Mouse (Mus musculus) midbrain, embryonic 16.5 days (tissue): ENCODE results near the gene Iqcf1. TPM values are rescaled to one million over a fixed set of nuclear protein-coding genes. Genes with fewer than 3 reads are reported as not detected.
"Not testable (repeated sequence)": the region's sequence is repeated elsewhere in the genome, so short reads cannot be mapped to it uniquely, and the experiment has no call there.

Experiments
- ATAC-seq: fragments of 200-750 bp; cut with Nextera tagmentation; 2 replicates; pipeline ENCODE4 v1.8.0; 2017; ENCODE audit warnings: moderate TSS enrichment
- H3K27ac ChIP-seq: fragments of 300-500 bp; sonication (generic); 2 replicates; pipeline ENCODE4 v1.5.1; 2014; ENCODE audit warnings: mild to moderate bottlenecking, low read length, mixed read lengths
- H3K27me3 ChIP-seq: fragments of 300-500 bp; sonication (generic); 2 replicates; pipeline ENCODE4 v1.6.1; 2014; ENCODE audit warnings: low read depth, low read length, mixed read lengths; ENCODE audit not compliant: control insufficient read depth, insufficient read depth
- H3K36me3 ChIP-seq: fragments of 300-500 bp; sonication (generic); 2 replicates; pipeline ENCODE4 v1.6.1; 2014; ENCODE audit warnings: mild to moderate bottlenecking, low read length, moderate library complexity, mixed read lengths; ENCODE audit not compliant: control insufficient read depth, insufficient read depth
- H3K4me1 ChIP-seq: fragments of 300-500 bp; sonication (generic); 2 replicates; pipeline ENCODE4 v1.6.1; 2014; ENCODE audit warnings: mild to moderate bottlenecking, low read length, mixed read lengths; ENCODE audit not compliant: control insufficient read depth, insufficient read depth
- H3K4me2 ChIP-seq: fragments of 300-500 bp; sonication (generic); 2 replicates; pipeline ENCODE4 v1.6.1; 2014; ENCODE audit warnings: mild to moderate bottlenecking, low read length, mixed read lengths
- H3K4me3 ChIP-seq: fragments of 300-500 bp; sonication (generic); 2 replicates; pipeline ENCODE4 v1.5.1; 2014; ENCODE audit warnings: low read depth, mild to moderate bottlenecking, low read length, moderate library complexity, mixed read lengths
- H3K9ac ChIP-seq: fragments of 300-500 bp; sonication (generic); 2 replicates; pipeline ENCODE4 v1.6.1; 2014; ENCODE audit warnings: low read depth, low read length, mixed read lengths
- H3K9me3 ChIP-seq: fragments of 300-500 bp; sonication (generic); replicated peaks from 2 replicates; pipeline ENCODE4 v1.6.1; 2014; ENCODE audit warnings: mild to moderate bottlenecking, low read length, mixed read lengths; ENCODE audit not compliant: control insufficient read depth, poor library complexity, severe bottlenecking
- WGBS: fragments of 180-500 bp; shearing (Covaris S2); extraction: QIAGEN DNeasy Blood & Tissue Kit; methylation state at CpG from one replicate; pipeline ENCODE4 v1.1.7; 2014; 5-methylcytosine and 5-hydroxymethylcytosine counted together
- polyA plus RNA-seq: library from polyadenylated mRNA; unstranded; fragments of >200 nt; fragmentation: Nextera tagmentation; extraction: Ambion mirVana; gene quantifications from 2 replicates; pipeline ENCODE4 v1.2.1, GENCODE M21; 2015

The Iqcf1 gene
- polyA plus RNA-seq, 1 experiment from 2014 or later: not detected

DNA sequence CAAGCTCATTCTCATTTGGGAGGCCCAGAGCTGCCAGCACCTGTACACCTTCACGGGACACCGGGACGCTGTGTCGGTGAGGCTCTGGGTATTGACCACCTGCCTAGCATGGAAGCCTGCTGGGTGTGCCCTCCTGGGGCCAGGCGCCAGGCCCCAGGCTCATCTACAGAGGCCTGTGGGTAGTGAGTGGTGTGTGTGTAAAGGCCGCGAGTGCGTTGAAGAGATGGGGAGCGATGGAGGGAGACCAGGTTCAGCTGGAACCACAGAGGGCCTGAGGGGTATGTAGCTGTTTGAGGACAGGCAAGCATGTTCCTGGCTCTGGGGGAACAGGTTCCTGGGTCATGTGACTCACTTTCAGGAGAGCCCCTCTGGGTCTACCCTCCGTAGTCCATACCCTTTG lies 16.6 kb upstream of the Iqcf1 start:
- 96% methylated on average over 10 of the region's 10 CpGs for WGBS
- Histone ChIP-seq H3K4me1 (peaks cover 3% of the 10 kb centered on the region), H3K4me2 (no peak overlapping the region), H3K36me3 (peaks cover 27% of the 10 kb centered on the region), H3K27me3 (no peaks in the 10 kb centered on the region), H3K9ac (no peak overlapping the region), H3K9me3 (no peaks in the 10 kb centered on the region), H3K27ac (no peak overlapping the region), H3K4me3 (no peak overlapping the region)
- ATAC-seq: no peak

DNA sequence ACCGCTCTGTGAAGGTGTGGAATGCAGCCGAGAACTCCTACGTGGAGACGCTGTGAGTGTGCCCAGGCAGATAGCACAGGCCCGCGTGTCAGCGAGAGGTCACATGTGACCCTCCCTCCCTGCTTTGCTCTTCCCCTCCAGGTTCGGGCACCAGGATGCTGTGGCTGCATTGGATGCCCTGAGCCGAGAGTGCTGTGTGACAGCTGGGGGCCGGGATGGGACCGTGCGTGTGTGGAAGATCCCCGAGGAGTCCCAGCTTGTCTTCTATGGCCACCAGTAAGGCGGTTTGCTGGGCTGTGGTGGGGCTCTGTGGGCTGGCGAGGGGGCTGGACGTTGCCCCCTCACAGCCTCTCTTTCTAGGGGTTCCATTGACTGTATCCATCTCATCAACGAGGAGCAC lies 16.2 kb upstream of the Iqcf1 start:
- no peak overlapping the region for H3K4me2 ChIP-seq
- no peaks in the 10 kb centered on the region for H3K27me3 ChIP-seq
- peaks cover 27% of the 10 kb centered on the region for H3K36me3 ChIP-seq
- H3K9ac ChIP-seq: no peak overlapping the region
- WGBS: 95% methylated on average over 17 of the region's 17 CpGs
- no peak for ATAC-seq
- no peaks in the 10 kb centered on the region for H3K9me3 ChIP-seq
- no peak overlapping the region for H3K4me3 ChIP-seq
- H3K27ac ChIP-seq: no peak overlapping the region
- H3K4me1 ChIP-seq: no peaks in the 10 kb centered on the region

DNA sequence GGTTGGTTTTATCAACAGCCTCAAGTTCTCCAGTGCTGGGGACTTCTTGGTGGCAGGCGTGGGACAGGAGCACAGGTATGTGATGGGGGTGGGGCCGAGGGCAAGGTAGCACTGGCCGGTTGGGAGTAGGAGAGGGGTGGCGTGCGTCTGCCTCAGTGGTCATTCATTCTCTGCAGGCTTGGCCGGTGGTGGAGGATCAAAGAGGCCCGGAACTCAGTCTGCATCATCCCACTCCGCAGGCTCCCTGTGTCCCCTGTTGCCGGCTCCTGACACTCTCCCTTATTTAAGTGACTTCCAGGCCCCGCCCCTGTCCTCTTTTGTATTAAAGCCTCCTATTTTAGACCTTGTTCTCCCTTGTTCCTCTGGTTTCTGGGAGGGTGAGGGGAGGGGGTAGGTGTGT lies 14.7 kb upstream of the Iqcf1 start:
- no peak overlapping the region for H3K4me2 ChIP-seq
- no peak for ATAC-seq
- WGBS: 80% methylated on average over 10 of the region's 10 CpGs
- no peak overlapping the region for H3K4me3 ChIP-seq
- peaks cover 27% of the 10 kb centered on the region for H3K36me3 ChIP-seq
- H3K9me3 ChIP-seq: no peaks in the 10 kb centered on the region
- no peaks in the 10 kb centered on the region for H3K27me3 ChIP-seq
- no peaks in the 10 kb centered on the region for H3K4me1 ChIP-seq
- H3K9ac ChIP-seq: no peak overlapping the region
- H3K27ac ChIP-seq: no peak overlapping the region

DNA sequence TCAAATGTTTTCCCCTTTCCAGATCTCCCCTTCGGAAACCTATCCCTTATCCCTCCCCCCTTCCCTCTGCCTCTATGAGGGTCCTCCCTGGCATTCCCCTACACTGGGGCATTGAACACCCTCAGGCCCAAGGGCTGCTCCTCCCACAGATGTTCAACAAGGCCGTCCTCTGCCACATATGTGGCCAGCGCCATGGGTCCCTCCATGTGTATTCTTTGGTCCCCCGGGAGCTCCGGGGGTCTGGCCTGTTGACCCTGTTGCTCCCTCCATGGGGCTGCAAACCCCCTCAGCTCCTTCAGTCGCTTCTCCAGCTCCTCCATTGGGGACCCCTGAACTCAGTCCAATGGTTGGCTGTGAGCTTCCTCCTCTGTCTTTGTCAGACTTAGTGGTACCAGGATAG lies 12.2 kb upstream of the Iqcf1 start:
- H3K4me2 ChIP-seq, H3K4me3 ChIP-seq, H3K4me1 ChIP-seq, ATAC-seq, H3K9ac ChIP-seq, H3K27me3 ChIP-seq, H3K9me3 ChIP-seq, H3K27ac ChIP-seq: not testable (repeated sequence)
- peaks cover 16% of the 10 kb centered on the region; the same call in 1 of the 2 replicates for H3K36me3 ChIP-seq
- 82% methylated on average over 6 of the region's 6 CpGs for whole genome bisulfite sequencing

DNA sequence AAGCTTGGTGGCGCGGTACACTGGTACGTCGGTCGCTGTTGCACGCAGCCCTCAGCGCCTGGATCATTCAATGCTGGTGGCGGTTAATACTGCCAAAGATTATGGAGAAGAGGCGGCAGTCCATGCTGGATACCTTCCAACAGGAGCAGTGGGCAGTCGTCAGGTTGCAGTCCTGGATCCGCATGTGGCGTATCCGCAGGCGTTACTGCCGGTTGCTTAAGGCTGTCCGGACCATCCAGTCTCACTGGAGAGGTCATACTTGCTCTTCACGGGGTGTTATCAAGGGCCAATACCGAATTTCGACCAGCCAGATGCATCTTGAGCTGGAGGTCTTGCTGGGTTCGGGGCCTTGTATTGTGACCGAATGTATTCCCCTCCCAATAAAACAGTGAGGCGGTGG lies 2.1 kb downstream of the Iqcf1 start:
- no peak overlapping the region for H3K9ac ChIP-seq
- H3K36me3 ChIP-seq: no peaks in the 10 kb centered on the region
- no peaks in the 10 kb centered on the region for H3K4me1 ChIP-seq
- H3K4me2 ChIP-seq: no peak overlapping the region
- no peaks in the 10 kb centered on the region for H3K27me3 ChIP-seq
- no peaks in the 10 kb centered on the region for H3K9me3 ChIP-seq
- ATAC-seq: no peak
- no peak overlapping the region for H3K27ac ChIP-seq
- 89% methylated on average over 22 of the region's 22 CpGs for WGBS
- H3K4me3 ChIP-seq: no peak overlapping the region

DNA sequence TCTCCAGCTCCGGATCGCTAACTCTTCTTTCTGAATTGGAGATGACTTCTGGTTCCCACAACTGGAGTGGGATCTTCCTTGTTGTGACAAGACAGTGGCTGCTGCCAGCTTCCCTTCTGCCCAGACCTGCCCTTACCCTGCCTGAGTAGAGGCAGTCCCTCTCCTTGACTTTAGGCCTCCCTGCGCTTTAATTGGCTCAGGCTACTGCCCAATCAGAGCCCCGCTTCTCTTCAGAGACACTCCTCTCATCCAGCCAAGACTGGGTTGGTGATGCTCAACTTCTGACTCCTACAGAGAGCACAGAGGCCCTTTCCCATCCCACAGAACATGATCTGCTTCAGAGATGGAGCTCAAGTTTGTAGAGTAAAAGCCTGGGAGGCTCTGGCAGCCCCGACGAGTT lies 4.5 kb downstream of the Iqcf1 start:
- ATAC-seq: no peak
- Histone ChIP-seq H3K9me3 (no peaks in the 10 kb centered on the region), H3K4me3 (no peak overlapping the region), H3K4me2 (no peak overlapping the region), H3K27me3 (no peaks in the 10 kb centered on the region), H3K27ac (no peak overlapping the region), H3K9ac (no peak overlapping the region), H3K4me1 (no peaks in the 10 kb centered on the region), H3K36me3 (no peaks in the 10 kb centered on the region)
- 80% methylated on average over 6 of the region's 6 CpGs for WGBS

DNA sequence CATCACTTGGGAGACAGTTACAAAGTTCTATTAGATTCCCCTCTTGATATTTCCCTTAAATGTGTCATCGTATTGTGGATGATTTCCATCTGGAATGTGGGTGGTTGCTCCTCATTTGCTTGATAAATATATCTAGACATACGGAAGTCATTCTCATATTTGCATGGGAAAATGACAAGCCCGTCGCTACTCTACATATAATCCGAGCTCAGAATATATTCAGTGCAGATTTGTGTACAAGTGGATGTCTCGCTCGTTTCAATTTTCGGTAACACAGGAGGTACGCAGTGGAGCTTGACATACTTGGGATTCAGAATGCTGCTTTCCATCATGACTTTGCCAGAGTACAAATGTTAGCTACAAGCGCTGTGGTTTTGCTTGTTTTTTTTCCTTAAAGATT lies 9.6 kb downstream of the Iqcf1 start:
- WGBS: 95% methylated on average over 10 of the region's 10 CpGs
- H3K4me1 ChIP-seq: no peaks in the 10 kb centered on the region
- no peak overlapping the region for H3K4me2 ChIP-seq
- no peak overlapping the region for H3K4me3 ChIP-seq
- no peaks in the 10 kb centered on the region for H3K36me3 ChIP-seq
- H3K27me3 ChIP-seq: no peaks in the 10 kb centered on the region
- ATAC-seq: no peak
- no peak overlapping the region for H3K27ac ChIP-seq
- H3K9ac ChIP-seq: no peak overlapping the region
- H3K9me3 ChIP-seq: no peaks in the 10 kb centered on the region

DNA sequence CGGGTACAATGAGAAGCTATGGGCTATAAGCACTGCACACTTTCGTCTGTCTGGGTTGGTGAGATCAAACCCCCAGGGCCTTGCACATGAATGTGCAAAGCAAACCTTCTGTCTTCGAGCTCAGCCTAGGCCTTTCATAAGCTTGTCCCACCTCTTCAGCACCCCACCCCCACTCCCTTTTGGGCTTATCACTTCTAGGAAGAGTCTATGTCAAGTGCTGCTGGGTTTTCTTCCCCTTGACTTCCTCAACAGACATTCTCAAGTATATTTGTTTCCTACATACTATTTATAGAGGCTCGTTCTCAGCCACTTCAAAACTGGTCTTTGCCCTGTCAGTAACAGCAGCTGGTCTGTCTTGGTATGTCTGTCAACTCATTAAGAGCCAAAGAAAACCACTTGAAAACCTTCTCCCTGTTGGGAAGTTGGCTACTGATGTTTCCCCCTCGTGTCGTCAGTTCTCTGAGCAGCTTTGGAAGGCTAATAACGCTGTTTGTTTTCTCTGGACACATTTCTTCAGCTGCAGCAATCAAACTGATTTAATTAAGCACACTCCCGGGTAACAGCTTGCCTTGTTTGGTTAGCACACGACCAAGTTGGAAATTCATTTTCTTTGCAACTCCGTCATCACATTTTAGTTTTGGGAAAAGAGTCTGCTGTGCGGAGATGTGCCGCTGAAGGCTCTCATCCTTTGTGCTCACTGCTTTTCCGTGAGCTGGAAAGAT lies 13.1 kb downstream of the Iqcf1 start:
- Histone ChIP-seq H3K27me3 (no peaks in the 10 kb centered on the region), H3K4me2 (no peak overlapping the region), H3K4me1 (no peaks in the 10 kb centered on the region), H3K27ac (no peak overlapping the region), H3K9ac (no peak overlapping the region), H3K9me3 (no peaks in the 10 kb centered on the region), H3K4me3 (no peak overlapping the region), H3K36me3 (no peaks in the 10 kb centered on the region)
- 63% methylated on average over 13 of the region's 13 CpGs for WGBS
- no peak for ATAC-seq

DNA sequence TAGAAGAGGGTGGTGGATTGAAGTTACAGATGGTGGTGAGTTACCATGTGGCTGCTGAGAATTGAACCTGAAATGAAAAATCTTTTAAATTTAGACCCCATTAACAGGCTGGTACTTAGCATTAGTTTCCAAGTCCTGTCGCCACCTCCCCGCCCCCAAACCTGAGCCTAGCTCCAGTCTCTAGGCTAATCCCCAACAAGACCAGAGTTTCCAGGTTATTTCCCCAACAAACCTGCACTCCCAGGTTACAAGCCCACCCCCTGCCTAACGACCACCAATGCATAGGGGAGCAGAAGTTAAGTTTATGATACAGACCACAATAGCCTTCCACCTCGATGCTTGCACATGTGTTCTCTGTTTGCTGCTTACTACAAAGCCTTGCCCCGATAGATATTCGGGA lies 13.8 kb downstream of the Iqcf1 start:
- Histone ChIP-seq H3K36me3 (no peaks in the 10 kb centered on the region), H3K27ac (no peak overlapping the region), H3K4me2 (no peak overlapping the region), H3K4me1 (no peaks in the 10 kb centered on the region), H3K9ac (no peak overlapping the region), H3K27me3 (no peaks in the 10 kb centered on the region), H3K4me3 (no peak overlapping the region), H3K9me3 (no peaks in the 10 kb centered on the region)
- ATAC-seq: no peak
- WGBS: 79% methylated on average over 6 of the region's 6 CpGs
